ENCODE assay signal across 27 mouse cellular contexts in the genomic region with DNA sequence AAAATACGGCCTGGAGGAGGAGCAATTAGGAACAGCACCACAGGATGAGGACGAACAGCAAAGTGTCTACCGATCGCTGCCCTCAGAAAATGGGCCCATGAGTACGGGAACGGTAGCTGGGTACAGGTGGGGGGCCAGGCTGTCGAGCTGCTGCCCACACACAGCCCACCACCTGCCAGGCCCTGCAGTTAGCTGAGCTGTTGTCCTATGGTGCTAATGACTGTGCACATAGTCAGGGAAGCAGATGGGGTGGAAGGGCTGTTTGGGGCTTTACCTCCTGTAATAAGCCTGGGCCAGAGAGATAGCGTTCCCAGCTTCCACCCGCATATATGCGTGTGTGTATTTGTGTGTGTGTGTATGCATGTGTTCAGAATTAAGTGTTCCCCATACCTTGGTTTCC. TPM values are rescaled to one million over a fixed set of nuclear protein-coding genes. Genes with fewer than 3 reads are reported as not detected.
DNase-seq lines count a peak whose midpoint lies in the region; ATAC-seq and TF ChIP-seq lines count a peak whose summit lies in the region.
"Had no signal": no experiment of that assay in that cellular context is flagged by ENCODE, and none has a peak within 500 bp of the region (broad histone marks: within the 10 kb centered on the region; RNA-seq: fewer than 3 reads in every experiment).

No protein-coding gene starts in this region.

- no peaks in the 10 kb centered on the region for H3K9me3 ChIP-seq in hindbrain, embryonic 14.5 days (ENCODE audit: control insufficient read depth, low read length)
- no peaks in the 10 kb centered on the region for H3K9me3 ChIP-seq in hindbrain, embryonic 16.5 days (ENCODE audit: control insufficient read depth, low read length)
- H3K9me3 ChIP-seq: embryonic facial prominence, embryonic 15.5 days; intestine, embryonic 15.5 days; limb, embryonic 12.5 days; liver, embryonic 12.5 days had no signal

- 54% methylated on average over 10 of the region's 10 CpGs for WGBS in hindbrain, embryonic 14.5 days
- WGBS in hindbrain, embryonic 16.5 days, result 58% methylated on average over 10 of the region's 10 CpGs

- H3K9ac ChIP-seq in hindbrain, embryonic 14.5 days, result no peak overlapping the region
- H3K9ac ChIP-seq in hindbrain, embryonic 16.5 days (ENCODE audit: low read depth, low read length), result no peak overlapping the region
- H3K9ac ChIP-seq: embryonic facial prominence, embryonic 15.5 days; intestine, embryonic 15.5 days; limb, embryonic 12.5 days; liver, embryonic 12.5 days had no signal

- DNase-seq in hindbrain, embryonic 14.5 days (ENCODE audit: low spot score), result no peak
- DNase-seq in right cerebral cortex, postnatal 25 days, result peak; percentile 32
- no peak for DNase-seq in right cerebral cortex, postnatal 10 days (ENCODE audit: low spot score in 2 of 2)
- peak; percentile 65 to 66 for DNase-seq in layer of hippocampus, adult 2 months (ENCODE audit: low spot score in 2 of 2)
- DNase-seq in cerebellum, postnatal 25 days, result no peak
- no peak for DNase-seq in embryo, embryonic 10 days (ENCODE audit: low spot score)
- DNase-seq: adrenal gland, adult 2 months; B cell, adult 2 months; cerebellum, adult 18-20 months; cerebellum, postnatal 14 days; gastrocnemius, postnatal 14 days; heart, adult 11 months; kidney, adult 9 months; kidney, postnatal 14 days; lung, adult 18-20 months; lung, postnatal 10 days; midbrain, embryonic 14.5 days; thymus, adult 2 months; thymus, postnatal 4 days had no signal

- ATAC-seq in hindbrain, embryonic 14.5 days (ENCODE audit: low FRiP score), result no peak
- no peak for ATAC-seq in hindbrain, embryonic 16.5 days
- ATAC-seq: intestine, embryonic 15.5 days; liver, embryonic 12.5 days had no signal

- H3K4me2 ChIP-seq in hindbrain, embryonic 14.5 days (replicated peaks), result no peak overlapping the region
- no peak overlapping the region for H3K4me2 ChIP-seq in hindbrain, embryonic 16.5 days (ENCODE audit: low read length)
- H3K4me2 ChIP-seq: embryonic facial prominence, embryonic 15.5 days; heart, embryonic 11.5 days; intestine, embryonic 15.5 days; limb, embryonic 12.5 days; liver, embryonic 12.5 days had no signal

- H3K4me3 ChIP-seq in hindbrain, embryonic 14.5 days (replicated peaks; ENCODE audit: low read length), result no peak overlapping the region
- H3K4me3 ChIP-seq in hindbrain, embryonic 16.5 days (ENCODE audit: low read length), result no peak overlapping the region
- H3K4me3 ChIP-seq in layer of hippocampus, adult 2 months, result no peak overlapping the region
- H3K4me3 ChIP-seq: embryonic facial prominence, embryonic 15.5 days; intestine, embryonic 15.5 days; limb, embryonic 12.5 days; liver, embryonic 12.5 days; myocyte had no signal

- H3K27ac ChIP-seq in hindbrain, embryonic 14.5 days, result peak overlapping the region; percentile 50; the same call in 1 of the 2 replicates
- no peak overlapping the region for H3K27ac ChIP-seq in hindbrain, embryonic 16.5 days (ENCODE audit: low read depth, low read length)
- peak overlapping the region; percentile 74 for H3K27ac ChIP-seq in layer of hippocampus, adult 2 months
- H3K27ac ChIP-seq: embryonic facial prominence, embryonic 15.5 days; intestine, embryonic 15.5 days; limb, embryonic 12.5 days; liver, embryonic 12.5 days; stomach, postnatal 0 days had no signal

- no peaks in the 10 kb centered on the region for H3K36me3 ChIP-seq in hindbrain, embryonic 14.5 days (replicated peaks; ENCODE audit: control insufficient read depth, insufficient read depth)
- H3K36me3 ChIP-seq in hindbrain, embryonic 16.5 days (ENCODE audit: control insufficient read depth, insufficient read depth, low read length), result no peaks in the 10 kb centered on the region
- H3K36me3 ChIP-seq: embryonic facial prominence, embryonic 15.5 days; intestine, embryonic 15.5 days; liver, embryonic 12.5 days had no signal

- H3K4me1 ChIP-seq in hindbrain, embryonic 14.5 days (replicated peaks; ENCODE audit: control insufficient read depth, insufficient read depth, low read length), result peaks cover 66% of the 10 kb centered on the region
- peaks cover 65% of the 10 kb centered on the region for H3K4me1 ChIP-seq in hindbrain, embryonic 16.5 days (ENCODE audit: control insufficient read depth, insufficient read depth, low read depth, low read length)

- no peak for TF ChIP-seq CTCF in layer of hippocampus, adult 2 months (conservative IDR thresholded peaks at IDR 0.05)

- H3K27me3 ChIP-seq in hindbrain, embryonic 14.5 days (ENCODE audit: control insufficient read depth, insufficient read depth, low read length), result no peaks in the 10 kb centered on the region
- no peaks in the 10 kb centered on the region; the same call in 1 of the 2 replicates for H3K27me3 ChIP-seq in hindbrain, embryonic 16.5 days (replicated peaks; ENCODE audit: control insufficient read depth, insufficient read depth, low read length)
- H3K27me3 ChIP-seq: embryonic facial prominence, embryonic 15.5 days; intestine, embryonic 15.5 days had no signal

RNA-seq across cellular contexts. Expression of a gene that starts 52.7 kb away (rescaled TPM):
- polyA plus RNA-seq in hindbrain, embryonic 14.5 days (2014; fragmentation: Nextera tagmentation; extraction: Ambion mirVana), result 14.0 TPM in 2 replicates
- 9.3 TPM in 2 replicates for polyA plus RNA-seq in hindbrain, embryonic 16.5 days (2015; fragmentation: Nextera tagmentation; extraction: Ambion mirVana)
- total RNA-seq in layer of hippocampus, adult 2 months (2021), result 100 to 1,000 TPM; 219 to 230 TPM

Comparison
In these comparisons a context has a peak if more than half of its experiments do, and no peak if none do; other contexts are left out.
1. DNase-seq: peak in right cerebral cortex, postnatal 25 days (single experiment) and layer of hippocampus, adult 2 months (2 of 2); none in hindbrain, embryonic 14.5 days (single experiment), right cerebral cortex, postnatal 10 days (0 of 2), cerebellum, postnatal 25 days (0 of 2) and embryo, embryonic 10 days (single experiment).